Mouse (Mus musculus) gastrocnemius, adult 8-10 months (tissue): ENCODE data around the gene Dnajc3. TPM values are rescaled to one million over a fixed set of nuclear protein-coding genes. Genes with fewer than 3 reads are reported as not detected.

Source experiments
- total RNA-seq, 4 experiments: library from RNA; stranded (reverse); gene quantifications; 2 replicates each; pipeline ENCODE4 v1.2.4; 2022

The Dnajc3 gene
- total RNA-seq, 4 experiments from 2014 or later, result 15.9 to 21.0 (median 19.1) TPM

Other genes starting within 250 kb of the Dnajc3 start
- gene Abcc4, start 231.8 kb upstream of the Dnajc3 start, total RNA-seq, result 10 to 100 TPM in 2 of 4 experiments, 1 to 10 TPM in 2; 9.7 to 10.9 (median 10.2) TPM
- gene Cldn10, start 150.1 kb upstream of the Dnajc3 start, total RNA-seq, result not detected
- 1 to 10 TPM; 1.4 to 1.7 (median 1.6) TPM for gene Dzip1, start 12.5 kb upstream of the Dnajc3 start, total RNA-seq
- 1 to 10 TPM; 6.6 to 8.7 (median 7.8) TPM for gene Uggt2, start 161.5 kb downstream of the Dnajc3 start, total RNA-seq
- under 1 TPM in 1 of 4 experiments, not detected in 3; 0.27 TPM for gene Hs6st3, start 200.4 kb downstream of the Dnajc3 start, total RNA-seq